Mouse (Mus musculus): ENCODE measurements around the gene Plpp6. TPM values are rescaled to one million over a fixed set of nuclear protein-coding genes. Genes with fewer than 3 reads are reported as not detected.
"Not testable (repeated sequence)": the region's sequence is repeated elsewhere in the genome, so short reads cannot be mapped to it uniquely, and the experiment has no call there.

Gene Plpp6
- total RNA-seq, 2 experiments from 2014 or later, result 8.7 to 9.3 TPM

GRCm38 (mm10) chr19:28982617-28983016 lies 18.9 kb downstream of the Plpp6 start:
- no peak for DNase-seq

- no peak for DNase-seq
These were observed 25.8 kb downstream of the Plpp6 start for GRCm38 (mm10) chr19:28989515-28989914.

GRCm38 (mm10) chr19:28990194-28990589 lies 26.4 kb downstream of the Plpp6 start, which contains the start of gene Cdc37l1:
Gene Cdc37l1 (plus strand): TSS chr19:28990352.
- DNase-seq, result peak; percentile 99

- DNase-seq, result peak; percentile 66 to 69
These were observed 27.0 kb downstream of the Plpp6 start for GRCm38 (mm10) chr19:28990590-28991221.

- no peak for DNase-seq
These were observed 27.6 kb downstream of the Plpp6 start for GRCm38 (mm10) chr19:28991391-28991790.

GRCm38 (mm10) chr19:28994870-28995269 lies 31.1 kb downstream of the Plpp6 start:
- DNase-seq, result peak in 1 of 2 experiments; percentile 66

- no peak for DNase-seq
These were observed 31.6 kb downstream of the Plpp6 start for GRCm38 (mm10) chr19:28995366-28995765.

- DNase-seq, result no peak
These were observed 34.4 kb downstream of the Plpp6 start for GRCm38 (mm10) chr19:28997976-28998630.

- not testable (repeated sequence) for DNase-seq
These were observed 36.6 kb downstream of the Plpp6 start for GRCm38 (mm10) chr19:29000321-29000720.

- no peak for DNase-seq
These were observed 44.4 kb downstream of the Plpp6 start for GRCm38 (mm10) chr19:29008069-29008706.

GRCm38 (mm10) chr19:29009046-29009445 lies 45.3 kb downstream of the Plpp6 start:
- DNase-seq, result no peak

- DNase-seq, result no peak
These were observed 47.7 kb downstream of the Plpp6 start for GRCm38 (mm10) chr19:29011355-29011990.

GRCm38 (mm10) chr19:29014466-29015055 lies 50.8 kb downstream of the Plpp6 start:
- DNase-seq, result no peak

GRCm38 (mm10) chr19:29015410-29016203 lies 51.9 kb downstream of the Plpp6 start:
- DNase-seq, result no peak

GRCm38 (mm10) chr19:29016204-29016765 lies 52.5 kb downstream of the Plpp6 start:
- no peak for DNase-seq

Other genes with a start within 250 kb of the Plpp6 start
- gene Slc1a1, start 128.9 kb upstream of the Plpp6 start, total RNA-seq (2021), result 1 to 10 TPM; 2.0 to 3.7 TPM
- 10 to 100 TPM; 27.8 to 33.8 TPM for gene 4430402I18Rik, start 3.8 kb downstream of the Plpp6 start, total RNA-seq (2021)
- gene Cdc37l1, start 26.4 kb downstream of the Plpp6 start, total RNA-seq (2021), result 10 to 100 TPM; 63.2 to 82.7 TPM
- gene Ak3, start 84.0 kb downstream of the Plpp6 start, total RNA-seq (2021), result 10 to 100 TPM; 90.8 TPM
- 1 to 10 TPM; 4.2 to 5.9 TPM for gene Rcl1, start 137.4 kb downstream of the Plpp6 start, total RNA-seq (2021)

Data from heart, adult 18-20 months (tissue).